Mouse (Mus musculus): ENCODE measurements around the gene Olfr1102. TPM values are rescaled to one million over a fixed set of nuclear protein-coding genes. Genes with fewer than 3 reads are reported as not detected.

Gene Olfr1102
- polyA plus RNA-seq, 1 experiment, result not detected

Other genes starting within 250 kb of the Olfr1102 start
- not detected in 2 replicates for gene Olfr1090, start 239.4 kb upstream of the Olfr1102 start, polyA plus RNA-seq (2012; rRNA removed)
- gene Olfr1093, start 215.9 kb upstream of the Olfr1102 start, polyA plus RNA-seq (2012; rRNA removed), result not detected in 2 replicates
- gene Olfr141, start 188.4 kb upstream of the Olfr1102 start, polyA plus RNA-seq (2012; rRNA removed), result not detected in 2 replicates
- not detected in 2 replicates for gene Olfr1094, start 173.7 kb upstream of the Olfr1102 start, polyA plus RNA-seq (2012; rRNA removed)
- gene Olfr1095, start 146.7 kb upstream of the Olfr1102 start, polyA plus RNA-seq (2012; rRNA removed), result not detected in 2 replicates
- gene Gm13723, start 123.6 kb upstream of the Olfr1102 start, polyA plus RNA-seq (2012; rRNA removed), result not detected in 2 replicates
- not detected in 2 replicates for gene Olfr1097, start 106.2 kb upstream of the Olfr1102 start, polyA plus RNA-seq (2012; rRNA removed)
- gene Olfr1098, start 73.9 kb upstream of the Olfr1102 start, polyA plus RNA-seq (2012; rRNA removed), result not detected in 2 replicates
- not detected in 2 replicates for gene Olfr1099, start 37.7 kb upstream of the Olfr1102 start, polyA plus RNA-seq (2012; rRNA removed)
- gene Olfr1100, start 18.4 kb upstream of the Olfr1102 start, polyA plus RNA-seq (2012; rRNA removed), result not detected in 2 replicates
- gene Olfr1101, start 7.2 kb upstream of the Olfr1102 start, polyA plus RNA-seq (2012; rRNA removed), result not detected in 2 replicates
- not detected in 2 replicates for gene Olfr1104, start 28.7 kb downstream of the Olfr1102 start, polyA plus RNA-seq (2012; rRNA removed)
- not detected in 2 replicates for gene Olfr1105, start 38.1 kb downstream of the Olfr1102 start, polyA plus RNA-seq (2012; rRNA removed)
- not detected in 2 replicates for gene Olfr1106, start 53.9 kb downstream of the Olfr1102 start, polyA plus RNA-seq (2012; rRNA removed)
- gene Olfr1107, start 77.4 kb downstream of the Olfr1102 start, polyA plus RNA-seq (2012; rRNA removed), result not detected in 2 replicates
- not detected in 2 replicates for gene Olfr1109, start 97.6 kb downstream of the Olfr1102 start, polyA plus RNA-seq (2012; rRNA removed)
- gene Olfr259, start 116.2 kb downstream of the Olfr1102 start, polyA plus RNA-seq (2012; rRNA removed), result not detected in 2 replicates
- gene Olfr1110, start 141.9 kb downstream of the Olfr1102 start, polyA plus RNA-seq (2012; rRNA removed), result not detected in 2 replicates
- not detected in 2 replicates for gene Olfr1111, start 154.2 kb downstream of the Olfr1102 start, polyA plus RNA-seq (2012; rRNA removed)
- gene Olfr1112, start 189.4 kb downstream of the Olfr1102 start, polyA plus RNA-seq (2012; rRNA removed), result not detected in 2 replicates
- gene Olfr1113, start 210.6 kb downstream of the Olfr1102 start, polyA plus RNA-seq (2012; rRNA removed), result not detected in 2 replicates
- gene Olfr1115, start 249.6 kb downstream of the Olfr1102 start, polyA plus RNA-seq (2012; rRNA removed), result not detected in 2 replicates